Mouse (Mus musculus) hindbrain, postnatal 0 days (tissue): ENCODE measurements around the gene Gpd2. TPM values are rescaled to one million over a fixed set of nuclear protein-coding genes. Genes with fewer than 3 reads are reported as not detected.

Source experiments
- ATAC-seq: fragments of 200-750 bp; cut with Nextera tagmentation; 2 replicates; pipeline ENCODE4 v1.8.0; 2017; ENCODE audit warnings: mild to moderate bottlenecking, moderate TSS enrichment, moderate library complexity
- DNase-seq: peaks from one replicate; pipeline ENCODE4 v3.0.0-alpha.2; 2015; ENCODE audit warnings: low spot score
- H3K27ac ChIP-seq: fragments of 300-500 bp; sonication (generic); 2 replicates; pipeline ENCODE4 v1.5.1; 2014; ENCODE audit warnings: mild to moderate bottlenecking
- H3K27me3 ChIP-seq: fragments of 300-500 bp; sonication (generic); 2 replicates; pipeline ENCODE4 v1.6.1; 2014; ENCODE audit warnings: low read length, mixed read lengths; ENCODE audit not compliant: insufficient read depth
- H3K36me3 ChIP-seq: fragments of 300-500 bp; sonication (generic); 2 replicates; pipeline ENCODE4 v1.6.1; 2014; ENCODE audit warnings: low read length, mixed read lengths; ENCODE audit not compliant: insufficient read depth
- H3K4me1 ChIP-seq: fragments of 300-500 bp; sonication (generic); 2 replicates; pipeline ENCODE4 v1.6.1; 2014; ENCODE audit warnings: antibody characterized with exemption, low read length, mixed read lengths; ENCODE audit not compliant: insufficient read depth
- H3K4me2 ChIP-seq: fragments of 300-500 bp; sonication (generic); 2 replicates; pipeline ENCODE4 v1.6.1; 2014; ENCODE audit warnings: low read depth, mild to moderate bottlenecking, low read length, moderate library complexity, mixed read lengths
- H3K4me3 ChIP-seq: fragments of 300-500 bp; sonication (generic); 2 replicates; pipeline ENCODE4 v1.5.1; 2014; ENCODE audit warnings: low read length
- H3K9ac ChIP-seq: fragments of 300-500 bp; sonication (generic); replicated peaks from 2 replicates; pipeline ENCODE4 v1.6.1; 2014; ENCODE audit warnings: mild to moderate bottlenecking, low read length, moderate library complexity, mixed read lengths
- H3K9me3 ChIP-seq: fragments of 300-500 bp; sonication (generic); 2 replicates; pipeline ENCODE4 v1.6.1; 2016; ENCODE audit warnings: low read length, mixed read lengths
- CTCF ChIP-seq: IDR thresholded peaks from 2 replicates; pipeline ENCODE4 v1.5.1; 2016; ENCODE audit warnings: antibody characterized with exemption, control low read depth, low read depth
- WGBS: fragments of 180-500 bp; shearing (Covaris S2); extraction: QIAGEN DNeasy Blood & Tissue Kit; methylation state at CpG from one replicate; pipeline ENCODE4 v1.1.7; 2014; 5-methylcytosine and 5-hydroxymethylcytosine counted together
- polyA plus RNA-seq: library from polyadenylated mRNA; unstranded; fragments of >200 nt; fragmentation: Nextera tagmentation; extraction: Ambion mirVana; gene quantifications from 2 replicates; pipeline ENCODE4 v1.2.1, GENCODE M21; 2015
- total RNA-seq: library from RNA; depleted of rRNA; stranded (reverse); fragments of >200 nt; gene quantifications from 2 replicates; pipeline ENCODE4 v1.2.3, GENCODE M21; 2014

The Gpd2 gene
- total and polyA plus RNA-seq, 2 experiments from 2014 or later, result 31.5 to 38.8 TPM

- Histone ChIP-seq H3K4me3 (no peak overlapping the region), H3K4me1 (no peaks in the 10 kb centered on the region), H3K4me2 (no peak overlapping the region), H3K27me3 (no peaks in the 10 kb centered on the region), H3K9ac (no peak overlapping the region), H3K27ac (no peak overlapping the region), H3K9me3 (no peaks in the 10 kb centered on the region), H3K36me3 (no peaks in the 10 kb centered on the region)
- no peak for ATAC-seq
- no peak for TF ChIP-seq CTCF
- DNase-seq, result no peak
- WGBS, result 50% methylated on average over 1 of the region's 1 CpGs
Measured at GRCm38 (mm10) chr2:57342910-57343309, 105.5 kb downstream of the Gpd2 start.

- Histone ChIP-seq H3K9ac (no peak overlapping the region), H3K27me3 (no peaks in the 10 kb centered on the region), H3K27ac (no peak overlapping the region), H3K4me2 (no peak overlapping the region), H3K4me3 (no peak overlapping the region), H3K36me3 (no peaks in the 10 kb centered on the region), H3K9me3 (no peaks in the 10 kb centered on the region), H3K4me1 (no peaks in the 10 kb centered on the region)
- ATAC-seq (no peak), DNase-seq (peak; percentile 54)
- no peak for TF ChIP-seq CTCF
- WGBS, result 45% methylated on average over 9 of the region's 9 CpGs
Measured at GRCm38 (mm10) chr2:57350615-57351014, 113.2 kb downstream of the Gpd2 start.

- no peaks in the 10 kb centered on the region for H3K36me3 ChIP-seq
- no peak for DNase-seq
- ATAC-seq, result no peak
- no peaks in the 10 kb centered on the region for H3K27me3 ChIP-seq
- H3K9ac ChIP-seq, result no peak overlapping the region
- H3K4me1 ChIP-seq, result no peaks in the 10 kb centered on the region
- no peak overlapping the region for H3K27ac ChIP-seq
- TF ChIP-seq CTCF, result no peak
- no peak overlapping the region for H3K4me3 ChIP-seq
- 91% methylated on average over 9 of the region's 9 CpGs for WGBS
- H3K4me2 ChIP-seq, result no peak overlapping the region
- H3K9me3 ChIP-seq, result no peaks in the 10 kb centered on the region
Measured at GRCm38 (mm10) chr2:57353722-57354432, 116.4 kb downstream of the Gpd2 start.

GRCm38 (mm10) chr2:57354848-57355247 is 117.4 kb downstream of the Gpd2 start:
- no peaks in the 10 kb centered on the region for H3K4me1 ChIP-seq
- no peak for ATAC-seq

GRCm38 (mm10) chr2:57356222-57356822 is 118.9 kb downstream of the Gpd2 start:
- no peak for DNase-seq
- Histone ChIP-seq H3K4me2 (no peak overlapping the region), H3K4me1 (no peaks in the 10 kb centered on the region), H3K4me3 (no peak overlapping the region), H3K27me3 (no peaks in the 10 kb centered on the region), H3K9ac (no peak overlapping the region), H3K9me3 (no peaks in the 10 kb centered on the region), H3K27ac (no peak overlapping the region), H3K36me3 (no peaks in the 10 kb centered on the region)
- 84% methylated on average over 12 of the region's 12 CpGs for WGBS
- ATAC-seq, result no peak
- TF ChIP-seq CTCF, result no peak

More at GRCm38 (mm10) chr2:57354848-57355247, 117.4 kb downstream of the Gpd2 start:
- no peaks in the 10 kb centered on the region for H3K9me3 ChIP-seq
- no peak overlapping the region for H3K4me3 ChIP-seq
- H3K27me3 ChIP-seq, result no peaks in the 10 kb centered on the region
- H3K36me3 ChIP-seq, result no peaks in the 10 kb centered on the region
- 93% methylated on average over 3 of the region's 3 CpGs for WGBS
- DNase-seq, result no peak
- H3K4me2 ChIP-seq, result no peak overlapping the region
- no peak overlapping the region for H3K9ac ChIP-seq
- no peak overlapping the region for H3K27ac ChIP-seq
- no peak for TF ChIP-seq CTCF

- Histone ChIP-seq H3K27ac (no peak overlapping the region), H3K4me2 (no peak overlapping the region), H3K4me1 (no peaks in the 10 kb centered on the region), H3K4me3 (no peak overlapping the region), H3K9me3 (no peaks in the 10 kb centered on the region), H3K36me3 (no peaks in the 10 kb centered on the region), H3K27me3 (no peaks in the 10 kb centered on the region), H3K9ac (no peak overlapping the region)
- TF ChIP-seq CTCF, result peak; percentile 19; the same call in 1 of the 2 replicates
- no peak for DNase-seq
- WGBS, result 86% methylated on average over 3 of the region's 3 CpGs
- ATAC-seq, result no peak
Measured at GRCm38 (mm10) chr2:57362503-57362902, 125.1 kb downstream of the Gpd2 start.

- H3K27me3 ChIP-seq, result no peaks in the 10 kb centered on the region
- no peaks in the 10 kb centered on the region for H3K36me3 ChIP-seq
- H3K4me1 ChIP-seq, result no peaks in the 10 kb centered on the region
- no peaks in the 10 kb centered on the region for H3K9me3 ChIP-seq
- peak; percentile 47 for TF ChIP-seq CTCF
- peak; percentile 34 for DNase-seq
- H3K27ac ChIP-seq, result no peak overlapping the region
- H3K4me2 ChIP-seq, result no peak overlapping the region
- ATAC-seq, result 0 out of 2 replicates have a peak, but pooled peaks have one; percentile 15
- H3K9ac ChIP-seq, result no peak overlapping the region
- H3K4me3 ChIP-seq, result no peak overlapping the region
- WGBS, result 35% methylated on average over 4 of the region's 4 CpGs
Measured at GRCm38 (mm10) chr2:57374647-57375046, 137.2 kb downstream of the Gpd2 start.
